Mouse (Mus musculus): Measurements from ENCODE around the gene Zbtb1. TPM values are rescaled to one million over a fixed set of nuclear protein-coding genes. Genes with fewer than 3 reads are reported as not detected.

The Zbtb1 gene
- polyA plus RNA-seq, 1 experiment: 0.14 TPM

DNA sequence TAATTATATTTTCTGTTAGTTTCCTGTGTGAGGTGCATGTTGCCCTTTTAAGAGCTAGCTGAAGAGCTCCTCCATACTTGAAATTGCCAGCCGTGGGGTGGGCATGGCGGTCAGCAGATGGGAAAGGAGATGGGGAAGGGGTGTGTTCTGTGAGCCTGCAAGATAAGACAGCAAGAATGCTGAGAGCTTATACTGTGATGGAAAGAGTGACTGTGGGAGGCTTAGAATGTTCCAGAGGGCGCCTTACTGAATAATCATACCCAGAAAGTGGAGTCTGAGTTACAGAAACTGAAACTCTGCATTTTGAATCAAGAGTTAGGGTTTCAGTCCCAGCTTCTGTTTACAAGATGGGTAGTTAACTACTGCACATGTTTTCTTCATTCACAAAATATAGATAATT is 5.4 kb downstream of the Zbtb1 start:
- TF ChIP-seq TAL1 (IDR thresholded peaks at IDR 0.05; ENCODE audit: low read length) (peak; percentile 53), GATA1 (IDR thresholded peaks at IDR 0.05; ENCODE audit: low read length) (peak; percentile 65)
- H3K9me3 ChIP-seq (ENCODE audit: control insufficient read depth, low read length): no peaks in the 10 kb centered on the region
- H3K27me3 ChIP-seq (ENCODE audit: control insufficient read depth): no peaks in the 10 kb centered on the region
- H3K4me3 ChIP-seq (replicated peaks): peak overlapping the region; percentile 35
- peaks cover 34% of the 10 kb centered on the region for H3K36me3 ChIP-seq (ENCODE audit: control insufficient read depth)
- H3K4me1 ChIP-seq (ENCODE audit: control insufficient read depth): peaks cover 82% of the 10 kb centered on the region

- Histone ChIP-seq H3K9me3 (ENCODE audit: control insufficient read depth, low read length) (no peaks in the 10 kb centered on the region), H3K36me3 (ENCODE audit: control insufficient read depth) (peaks cover 41% of the 10 kb centered on the region), H3K27me3 (ENCODE audit: control insufficient read depth) (no peaks in the 10 kb centered on the region), H3K4me3 (replicated peaks) (no peak overlapping the region), H3K4me1 (ENCODE audit: control insufficient read depth) (peaks cover 79% of the 10 kb centered on the region)
- TF ChIP-seq GATA1 (IDR thresholded peaks at IDR 0.05; ENCODE audit: low read length) (no peak), TAL1 (IDR thresholded peaks at IDR 0.05; ENCODE audit: low read length) (no peak)
Observed at GRCm38 (mm10) chr12:76376649-76377048, 6.6 kb downstream of the Zbtb1 start.

DNA sequence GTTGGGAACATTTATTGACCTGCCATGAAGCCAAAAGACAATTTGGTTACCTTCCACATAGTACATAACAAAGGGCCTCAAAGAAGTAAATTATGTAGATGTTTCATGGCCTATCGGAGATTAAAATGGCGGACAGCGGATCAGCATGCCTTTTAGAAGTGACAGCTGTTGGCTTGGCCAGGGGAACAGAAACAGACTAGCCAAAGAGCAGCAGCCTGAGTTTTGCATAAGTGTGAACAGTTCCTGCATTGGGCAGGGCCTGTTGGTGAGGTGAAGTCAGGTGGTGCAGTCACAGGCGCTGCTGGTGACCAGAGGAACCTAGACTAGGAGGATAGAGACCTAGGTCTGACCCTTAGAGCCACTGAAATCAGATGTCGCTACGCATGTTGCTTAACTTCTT is 7.0 kb downstream of the Zbtb1 start:
- no peak overlapping the region for H3K4me3 ChIP-seq (replicated peaks)
- H3K36me3 ChIP-seq (ENCODE audit: control insufficient read depth): peaks cover 45% of the 10 kb centered on the region
- TF ChIP-seq GATA1 (IDR thresholded peaks at IDR 0.05; ENCODE audit: low read length): no peak
- no peak for TF ChIP-seq TAL1 (IDR thresholded peaks at IDR 0.05; ENCODE audit: low read length)
- peaks cover 75% of the 10 kb centered on the region for H3K4me1 ChIP-seq (ENCODE audit: control insufficient read depth)
- no peaks in the 10 kb centered on the region for H3K27me3 ChIP-seq (ENCODE audit: control insufficient read depth)
- no peaks in the 10 kb centered on the region for H3K9me3 ChIP-seq (ENCODE audit: control insufficient read depth, low read length)

DNA sequence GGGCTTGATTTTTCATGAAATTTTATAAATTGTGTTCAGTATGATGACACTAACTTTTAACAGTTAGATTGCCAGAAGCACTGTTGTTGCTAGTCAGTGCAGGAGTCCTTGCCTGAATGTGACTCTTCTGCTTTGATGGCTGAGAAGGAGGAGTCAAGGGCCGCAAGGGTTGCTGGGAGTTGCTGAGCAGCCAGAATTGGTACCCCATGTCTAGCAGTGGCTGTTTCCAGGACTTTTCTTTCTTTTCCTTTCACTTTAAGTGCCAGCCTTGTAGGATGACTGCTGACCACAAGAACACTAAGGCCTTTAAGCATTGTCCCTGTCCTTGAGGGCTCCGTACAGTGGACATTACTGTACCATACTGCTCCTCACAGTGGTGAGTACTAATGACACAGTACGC is 7.7 kb downstream of the Zbtb1 start:
- no peaks in the 10 kb centered on the region for H3K27me3 ChIP-seq (ENCODE audit: control insufficient read depth)
- no peaks in the 10 kb centered on the region for H3K9me3 ChIP-seq (ENCODE audit: control insufficient read depth, low read length)
- no peak overlapping the region for H3K4me3 ChIP-seq (replicated peaks)
- TF ChIP-seq GATA1 (IDR thresholded peaks at IDR 0.05; ENCODE audit: low read length) (no peak), TAL1 (IDR thresholded peaks at IDR 0.05; ENCODE audit: low read length) (no peak)
- H3K36me3 ChIP-seq (ENCODE audit: control insufficient read depth): peaks cover 42% of the 10 kb centered on the region
- peaks cover 69% of the 10 kb centered on the region for H3K4me1 ChIP-seq (ENCODE audit: control insufficient read depth)

GRCm38 (mm10) chr12:76378556-76378955 is 8.5 kb downstream of the Zbtb1 start:
- Histone ChIP-seq H3K9me3 (ENCODE audit: control insufficient read depth, low read length) (no peaks in the 10 kb centered on the region), H3K4me3 (replicated peaks) (no peak overlapping the region), H3K4me1 (ENCODE audit: control insufficient read depth) (peaks cover 63% of the 10 kb centered on the region), H3K27me3 (ENCODE audit: control insufficient read depth) (no peaks in the 10 kb centered on the region), H3K36me3 (ENCODE audit: control insufficient read depth) (peaks cover 44% of the 10 kb centered on the region)
- TF ChIP-seq GATA1 (IDR thresholded peaks at IDR 0.05; ENCODE audit: low read length): no peak
- no peak for TF ChIP-seq TAL1 (IDR thresholded peaks at IDR 0.05; ENCODE audit: low read length)

DNA sequence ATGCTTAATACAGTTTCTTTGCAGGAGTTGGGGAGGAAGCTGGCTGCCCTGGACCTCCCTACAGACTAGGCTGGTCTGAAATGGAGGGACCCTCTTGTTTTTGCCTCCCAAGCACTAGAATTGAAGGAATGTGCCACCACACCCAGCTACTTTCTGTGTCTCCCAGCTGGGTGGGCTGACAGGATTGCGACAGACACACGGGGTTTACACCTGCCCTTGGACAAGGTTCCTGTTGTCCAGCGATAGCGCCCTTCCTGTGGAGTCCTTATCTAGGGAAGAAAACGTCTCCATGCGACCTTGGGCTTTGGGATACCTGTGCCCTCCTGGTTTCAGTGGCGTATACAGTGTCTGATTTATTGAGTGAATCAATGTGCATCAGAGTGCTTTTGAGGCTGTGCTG is 10.1 kb downstream of the Zbtb1 start:
- no peak for TF ChIP-seq TAL1 (IDR thresholded peaks at IDR 0.05; ENCODE audit: low read length)
- TF ChIP-seq GATA1 (IDR thresholded peaks at IDR 0.05; ENCODE audit: low read length): no peak
- H3K4me1 ChIP-seq (ENCODE audit: control insufficient read depth): peaks cover 47% of the 10 kb centered on the region
- H3K9me3 ChIP-seq (ENCODE audit: control insufficient read depth, low read length): no peaks in the 10 kb centered on the region
- H3K36me3 ChIP-seq (ENCODE audit: control insufficient read depth): peaks cover 52% of the 10 kb centered on the region
- H3K4me3 ChIP-seq (replicated peaks): no peak overlapping the region
- H3K27me3 ChIP-seq (ENCODE audit: control insufficient read depth): no peaks in the 10 kb centered on the region

- no peaks in the 10 kb centered on the region for H3K9me3 ChIP-seq (ENCODE audit: control insufficient read depth, low read length)
- no peak overlapping the region for H3K4me3 ChIP-seq (replicated peaks)
- peaks cover 16% of the 10 kb centered on the region for H3K4me1 ChIP-seq (ENCODE audit: control insufficient read depth)
- no peaks in the 10 kb centered on the region for H3K27me3 ChIP-seq (ENCODE audit: control insufficient read depth)
- TF ChIP-seq TAL1 (IDR thresholded peaks at IDR 0.05; ENCODE audit: low read length) (no peak), GATA1 (IDR thresholded peaks at IDR 0.05; ENCODE audit: low read length) (no peak)
- peaks cover 69% of the 10 kb centered on the region for H3K36me3 ChIP-seq (ENCODE audit: control insufficient read depth)
Observed at GRCm38 (mm10) chr12:76385342-76385741, 15.3 kb downstream of the Zbtb1 start.

DNA sequence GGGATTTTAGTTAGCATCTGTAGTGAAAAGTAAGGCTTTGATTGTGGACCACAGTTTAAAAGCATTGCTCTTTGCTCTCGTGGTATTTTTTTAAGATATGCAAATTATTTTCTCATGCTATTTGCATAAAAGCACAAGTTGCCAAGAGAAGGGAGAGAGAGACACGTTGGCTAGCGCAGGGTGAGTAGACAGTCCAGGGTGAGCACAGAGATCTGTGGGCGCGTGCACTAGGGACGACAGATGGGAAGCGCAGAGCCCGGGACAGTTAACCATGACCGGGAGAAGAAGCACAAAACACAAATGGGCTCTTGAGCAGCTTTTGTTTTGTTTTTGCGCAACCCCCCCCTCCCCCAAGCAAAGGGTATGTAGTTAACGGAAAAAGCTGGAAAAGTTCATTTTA is 18.7 kb downstream of the Zbtb1 start:
- no peak overlapping the region for H3K4me3 ChIP-seq (replicated peaks)
- peaks cover 30% of the 10 kb centered on the region for H3K4me1 ChIP-seq (ENCODE audit: control insufficient read depth)
- no peaks in the 10 kb centered on the region for H3K27me3 ChIP-seq (ENCODE audit: control insufficient read depth)
- TF ChIP-seq GATA1 (IDR thresholded peaks at IDR 0.05; ENCODE audit: low read length) (no peak), TAL1 (IDR thresholded peaks at IDR 0.05; ENCODE audit: low read length) (no peak)
- H3K36me3 ChIP-seq (ENCODE audit: control insufficient read depth): peaks cover 68% of the 10 kb centered on the region
- H3K9me3 ChIP-seq (ENCODE audit: control insufficient read depth, low read length): no peaks in the 10 kb centered on the region

GRCm38 (mm10) chr12:76391595-76392271 is 21.7 kb downstream of the Zbtb1 start:
- no peak overlapping the region for H3K4me3 ChIP-seq (replicated peaks)
- no peaks in the 10 kb centered on the region for H3K9me3 ChIP-seq (ENCODE audit: control insufficient read depth, low read length)
- peaks cover 41% of the 10 kb centered on the region for H3K36me3 ChIP-seq (ENCODE audit: control insufficient read depth)
- no peak for TF ChIP-seq GATA1 (IDR thresholded peaks at IDR 0.05; ENCODE audit: low read length)
- TF ChIP-seq TAL1 (IDR thresholded peaks at IDR 0.05; ENCODE audit: low read length): no peak
- H3K27me3 ChIP-seq (ENCODE audit: control insufficient read depth): no peaks in the 10 kb centered on the region
- peaks cover 30% of the 10 kb centered on the region for H3K4me1 ChIP-seq (ENCODE audit: control insufficient read depth)

- peaks cover 30% of the 10 kb centered on the region for H3K4me1 ChIP-seq (ENCODE audit: control insufficient read depth)
- H3K36me3 ChIP-seq (ENCODE audit: control insufficient read depth): peaks cover 35% of the 10 kb centered on the region
- no peak for TF ChIP-seq GATA1 (IDR thresholded peaks at IDR 0.05; ENCODE audit: low read length)
- no peak for TF ChIP-seq TAL1 (IDR thresholded peaks at IDR 0.05; ENCODE audit: low read length)
- no peaks in the 10 kb centered on the region for H3K27me3 ChIP-seq (ENCODE audit: control insufficient read depth)
- no peak overlapping the region for H3K4me3 ChIP-seq (replicated peaks)
- no peaks in the 10 kb centered on the region for H3K9me3 ChIP-seq (ENCODE audit: control insufficient read depth, low read length)
Observed at GRCm38 (mm10) chr12:76392979-76393378, 22.9 kb downstream of the Zbtb1 start.
